Mouse (Mus musculus) C2C12 (cell line): Measurements from ENCODE around the gene Npas2. TPM values are rescaled to one million over a fixed set of nuclear protein-coding genes. Genes with fewer than 3 reads are reported as not detected.
A peak's percentile ranks its signal among the peaks of the same experiment; 100 is the strongest.

Experiments used
- H3K27me3 ChIP-seq: one replicate; pipeline ENCODE4 v1.6.1; 2011; ENCODE audit not compliant: control insufficient read depth, insufficient read depth, insufficient read length
- H3K36me3 ChIP-seq: one replicate; pipeline ENCODE4 v1.6.1; 2011; ENCODE audit not compliant: control insufficient read depth, insufficient read depth
- H3K4me3 ChIP-seq: one replicate; pipeline ENCODE4 v1.5.1; 2011; ENCODE audit warnings: mild to moderate bottlenecking, control low read depth; ENCODE audit not compliant: poor library complexity, insufficient read depth, severe bottlenecking
- H3K79me2 ChIP-seq: one replicate; pipeline ENCODE4 v1.6.1; 2011; ENCODE audit not compliant: control insufficient read depth, insufficient read depth
- H3K79me3 ChIP-seq: one replicate; pipeline ENCODE4 v1.6.1; 2011; ENCODE audit warnings: low read depth, control low read depth
- H3ac ChIP-seq: one replicate; pipeline ENCODE3; 2011; ENCODE audit warnings: low read depth; ENCODE audit not compliant: control insufficient read depth, insufficient read length
- CEBPB ChIP-seq: IDR thresholded peaks from one replicate; pipeline ENCODE4 v1.6.1; 2011; ENCODE audit warnings: low read depth, mild to moderate bottlenecking, control low read depth, moderate library complexity
- CTCF ChIP-seq: IDR thresholded peaks from one replicate; pipeline ENCODE4 v1.5.1; 2011; ENCODE audit not compliant: control insufficient read depth, insufficient read depth, insufficient read length
- FOSL1 ChIP-seq: IDR thresholded peaks from one replicate; pipeline ENCODE4 v1.8.0; 2011; ENCODE audit warnings: mild to moderate bottlenecking, low read length; ENCODE audit not compliant: poor library complexity, insufficient read depth, severe bottlenecking
- MAX ChIP-seq: IDR thresholded peaks from one replicate; pipeline ENCODE4 v1.6.1; 2011; ENCODE audit warnings: mild to moderate bottlenecking, control low read depth
- MYOD1 ChIP-seq: IDR thresholded peaks from one replicate; pipeline ENCODE4 v1.6.1; 2011; ENCODE audit warnings: low read depth; ENCODE audit not compliant: control insufficient read depth, insufficient read length
- MYOG ChIP-seq: IDR thresholded peaks from one replicate; pipeline ENCODE4 v1.6.1; 2011; ENCODE audit not compliant: control insufficient read depth, insufficient read length; ENCODE audit errors: extremely low read depth
- USF1 ChIP-seq: IDR thresholded peaks from one replicate; pipeline ENCODE4 v1.6.1; 2011; ENCODE audit warnings: low read depth, mild to moderate bottlenecking, control low read depth, moderate library complexity
- polyA plus RNA-seq: library from polyadenylated mRNA; unstranded; fragments of >200 nt; fragmentation: generic; extraction: Trizol; gene quantifications from one replicate; pipeline ENCODE4 v1.2.1, GENCODE M21; 2012; ENCODE audit warnings: missing spikeins

The Npas2 gene
- polyA plus RNA-seq, 1 experiment: not detected

DNA sequence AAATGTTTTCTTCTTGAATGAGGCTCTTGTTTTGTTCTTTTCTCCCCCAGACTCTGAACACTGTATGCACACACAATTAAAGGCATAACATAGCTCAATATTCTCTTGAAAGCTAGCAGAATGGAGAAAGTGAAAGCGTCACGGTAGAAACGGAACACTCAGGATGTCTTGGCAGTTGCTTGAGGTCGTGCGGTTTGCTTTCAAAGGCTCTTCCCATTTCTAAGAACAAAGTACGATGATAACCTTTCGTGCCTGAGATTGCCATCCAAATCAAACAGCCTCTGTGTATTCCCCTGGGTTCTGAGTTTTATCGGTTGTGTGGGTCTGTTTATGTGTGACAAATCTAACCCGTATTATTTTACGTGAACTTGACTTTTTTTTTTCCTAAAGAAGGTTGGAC, 11.5 kb downstream of the Npas2 start:
- Histone ChIP-seq H3K27me3 (peaks cover 4% of the 10 kb centered on the region), H3ac (no peak overlapping the region), H3K79me2 (no peaks in the 10 kb centered on the region), H3K4me3 (no peak overlapping the region), H3K79me3 (no peaks in the 10 kb centered on the region), H3K36me3 (no peaks in the 10 kb centered on the region)
- TF ChIP-seq CTCF (no peak), USF1 (no peak), CEBPB (no peak), MYOG (no peak), FOSL1 (no peak), MYOD1 (no peak), MAX (no peak)

DNA sequence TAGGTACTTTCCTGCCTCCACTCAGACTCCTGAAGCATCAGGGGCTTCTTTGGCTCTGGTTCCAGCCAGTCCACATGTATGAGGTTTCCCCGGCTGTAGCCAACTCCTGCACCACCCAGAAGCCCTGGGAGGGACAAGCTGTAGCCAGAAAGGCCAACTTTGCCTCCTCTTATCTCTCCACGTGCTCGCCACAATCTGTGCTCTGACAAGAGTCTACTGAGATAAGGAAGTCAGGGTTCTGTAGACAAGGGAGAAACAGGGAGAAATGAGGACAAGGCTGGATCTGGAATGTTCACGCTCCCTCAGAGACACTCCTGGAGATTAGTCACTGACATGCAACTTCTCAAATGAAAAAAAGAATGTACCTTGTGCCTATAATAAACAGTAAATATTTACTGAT, 12.2 kb downstream of the Npas2 start:
- no peaks in the 10 kb centered on the region for H3K36me3 ChIP-seq
- H3K79me2 ChIP-seq: no peaks in the 10 kb centered on the region
- TF ChIP-seq MYOG: no peak
- TF ChIP-seq CEBPB: no peak
- no peak for TF ChIP-seq FOSL1
- TF ChIP-seq MYOD1: no peak
- no peak for TF ChIP-seq MAX
- H3K79me3 ChIP-seq: no peaks in the 10 kb centered on the region
- no peak overlapping the region for H3ac ChIP-seq
- H3K4me3 ChIP-seq: no peak overlapping the region
- peaks cover 4% of the 10 kb centered on the region for H3K27me3 ChIP-seq

GRCm38 (mm10) chr1:39206942-39207341, 13.4 kb downstream of the Npas2 start:
- H3K4me3 ChIP-seq: no peak overlapping the region
- no peak for TF ChIP-seq MYOG
- TF ChIP-seq USF1: no peak
- TF ChIP-seq MAX: no peak
- no peak for TF ChIP-seq CEBPB
- peak; percentile 3 for TF ChIP-seq CTCF
- H3K79me3 ChIP-seq: no peaks in the 10 kb centered on the region
- no peaks in the 10 kb centered on the region for H3K27me3 ChIP-seq
- H3ac ChIP-seq: no peak overlapping the region
- no peaks in the 10 kb centered on the region for H3K36me3 ChIP-seq
- H3K79me2 ChIP-seq: no peaks in the 10 kb centered on the region

DNA sequence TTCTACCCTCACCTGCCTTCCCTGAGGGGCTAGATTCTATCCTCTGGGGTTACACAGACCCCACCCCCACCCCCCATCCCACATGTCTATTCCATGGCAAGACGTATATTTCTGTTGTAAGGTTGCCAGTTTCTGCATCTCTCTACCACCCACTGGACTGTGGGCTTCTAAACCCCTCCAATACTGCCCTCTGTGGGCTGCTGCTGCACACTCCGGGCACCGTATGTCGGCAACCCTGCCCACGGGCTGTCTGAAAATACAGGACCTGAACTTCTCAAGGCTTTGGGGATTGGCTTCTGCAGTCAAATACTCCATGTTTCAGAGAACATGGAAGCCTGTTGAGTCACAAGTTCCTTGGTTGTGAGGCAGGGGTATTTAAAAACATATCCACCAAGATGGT, 17.4 kb downstream of the Npas2 start:
- Histone ChIP-seq H3K79me2 (no peaks in the 10 kb centered on the region), H3K4me3 (no peak overlapping the region), H3K36me3 (no peaks in the 10 kb centered on the region), H3K27me3 (no peaks in the 10 kb centered on the region), H3K79me3 (no peaks in the 10 kb centered on the region), H3ac (no peak overlapping the region)
- TF ChIP-seq FOSL1: no peak
- TF ChIP-seq MAX: no peak
- no peak for TF ChIP-seq USF1
- no peak for TF ChIP-seq CEBPB
- TF ChIP-seq MYOG: no peak
- no peak for TF ChIP-seq CTCF
- TF ChIP-seq MYOD1: no peak

GRCm38 (mm10) chr1:39212982-39213381, 19.5 kb downstream of the Npas2 start:
- no peaks in the 10 kb centered on the region for H3K27me3 ChIP-seq
- H3ac ChIP-seq: no peak overlapping the region
- no peak for TF ChIP-seq CTCF
- TF ChIP-seq CEBPB: no peak
- no peak for TF ChIP-seq USF1
- H3K4me3 ChIP-seq: no peak overlapping the region
- H3K79me3 ChIP-seq: no peaks in the 10 kb centered on the region
- no peaks in the 10 kb centered on the region for H3K36me3 ChIP-seq
- H3K79me2 ChIP-seq: no peaks in the 10 kb centered on the region

DNA sequence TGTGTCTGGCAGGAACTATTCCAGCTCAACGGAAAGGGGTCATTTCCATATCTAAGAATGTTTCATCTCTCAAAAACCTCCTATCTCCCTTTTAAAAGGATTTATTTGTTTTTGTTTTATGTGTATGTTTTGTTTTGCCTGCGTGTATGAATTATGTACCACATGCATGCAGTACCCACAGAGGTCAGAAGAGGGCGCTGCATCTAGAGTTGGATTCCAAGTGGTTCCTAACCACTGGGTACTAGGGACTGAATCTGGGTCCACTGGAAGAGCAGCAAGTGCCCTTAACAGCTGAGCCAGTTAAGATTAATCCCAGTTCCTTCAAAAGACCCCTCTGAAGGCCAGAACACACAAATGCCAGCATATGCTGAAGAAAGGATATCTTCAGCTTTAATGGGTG, 24.1 kb downstream of the Npas2 start:
- Histone ChIP-seq H3K36me3 (no peaks in the 10 kb centered on the region), H3K4me3 (no peak overlapping the region), H3K79me3 (no peaks in the 10 kb centered on the region), H3K27me3 (no peaks in the 10 kb centered on the region), H3ac (no peak overlapping the region), H3K79me2 (no peaks in the 10 kb centered on the region)
- TF ChIP-seq USF1 (no peak), MYOD1 (no peak), MAX (no peak), MYOG (no peak), FOSL1 (no peak)
